Mouse (Mus musculus) liver, embryonic 12.5 days (tissue): Measurements from ENCODE around the gene Echdc3. TPM values are rescaled to one million over a fixed set of nuclear protein-coding genes. Genes with fewer than 3 reads are reported as not detected.
A peak's percentile ranks its signal among the peaks of the same experiment; 100 is the strongest.

Experiments
- ATAC-seq: fragments of 200-750 bp; cut with Nextera tagmentation; 2 replicates; pipeline ENCODE4 v1.8.0; 2017; ENCODE audit warnings: moderate number of reproducible peaks, mild to moderate bottlenecking, moderate library complexity
- H3K27ac ChIP-seq: fragments of 300-500 bp; sonication (generic); 2 replicates; pipeline ENCODE4 v1.5.1; 2016; ENCODE audit warnings: mild to moderate bottlenecking
- H3K27me3 ChIP-seq: fragments of 300-500 bp; sonication (generic); replicated peaks from 2 replicates; pipeline ENCODE4 v1.6.1; 2016; ENCODE audit warnings: mild to moderate bottlenecking, moderate library complexity
- H3K36me3 ChIP-seq: fragments of 300-500 bp; sonication (generic); 2 replicates; pipeline ENCODE4 v1.6.1; 2016; ENCODE audit warnings: mild to moderate bottlenecking, moderate library complexity
- H3K4me1 ChIP-seq: fragments of 300-500 bp; sonication (generic); 2 replicates; pipeline ENCODE4 v1.6.1; 2016
- H3K4me2 ChIP-seq: fragments of 300-500 bp; sonication (generic); 2 replicates; pipeline ENCODE4 v1.6.1; 2016; ENCODE audit warnings: mild to moderate bottlenecking, moderate library complexity
- H3K4me3 ChIP-seq: fragments of 300-500 bp; sonication (generic); 2 replicates; pipeline ENCODE4 v1.5.1; 2016; ENCODE audit warnings: mild to moderate bottlenecking, moderate library complexity
- H3K9ac ChIP-seq: fragments of 300-500 bp; sonication (generic); 2 replicates; pipeline ENCODE4 v1.6.1; 2016; ENCODE audit warnings: mild to moderate bottlenecking, moderate library complexity
- H3K9me3 ChIP-seq: fragments of 300-500 bp; sonication (generic); replicated peaks from 2 replicates; pipeline ENCODE4 v1.6.1; 2016; ENCODE audit warnings: mild to moderate bottlenecking, moderate library complexity
- WGBS: fragments of 180-500 bp; shearing (Covaris S2); methylation state at CpG from one replicate; pipeline ENCODE4 v1.1.7; 2016; ENCODE audit not compliant: insufficient replicate concordance; 5-methylcytosine and 5-hydroxymethylcytosine counted together
- polyA plus RNA-seq: library from polyadenylated mRNA; unstranded; fragments of >200 nt; fragmentation: Nextera tagmentation; extraction: Ambion mirVana; gene quantifications from 2 replicates; pipeline ENCODE4 v1.2.1, GENCODE M21; 2016

Echdc3 gene
- polyA plus RNA-seq, 1 experiment from 2014 or later, result 4.7 TPM

DNA sequence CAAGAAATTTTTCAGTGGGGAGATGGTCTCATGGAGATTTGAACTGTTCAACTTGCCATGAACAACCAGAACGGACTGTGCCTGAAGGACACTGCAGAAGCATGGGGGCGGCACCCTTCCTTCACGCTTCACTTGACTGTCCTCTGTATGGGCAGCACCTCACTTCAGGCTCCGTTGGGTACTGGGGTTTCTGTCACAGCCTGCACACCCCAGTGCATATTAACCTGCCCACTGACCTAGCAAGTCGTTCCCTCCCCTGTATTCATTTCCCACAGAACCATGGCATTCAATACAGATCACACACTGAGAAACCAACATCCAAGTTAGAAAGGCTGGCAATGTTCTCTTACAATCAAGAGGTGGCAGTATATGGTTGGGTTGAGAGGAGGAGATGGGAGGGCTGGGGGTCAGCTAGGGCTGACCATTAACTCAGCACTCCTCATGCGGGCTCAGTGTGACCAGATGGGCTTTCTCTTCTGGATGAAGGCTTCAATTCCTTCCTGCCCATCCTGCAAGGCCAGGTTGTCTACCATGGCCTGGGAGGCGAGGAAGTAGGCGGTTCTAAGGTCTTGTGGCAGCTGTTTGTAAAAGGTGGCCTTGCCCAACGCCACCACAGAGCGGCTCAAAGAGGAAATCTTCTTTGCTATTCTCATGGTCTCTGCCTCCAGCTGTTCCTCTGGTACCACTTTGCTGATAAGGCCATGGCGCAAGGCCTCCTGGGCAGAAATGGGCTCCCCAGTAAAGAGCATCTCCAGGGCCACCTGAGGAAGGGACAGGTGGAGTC is 23.8 kb downstream of the Echdc3 start:
- no peak for ATAC-seq
- Histone ChIP-seq H3K9ac (no peak overlapping the region), H3K4me1 (no peaks in the 10 kb centered on the region), H3K27me3 (peaks cover 15% of the 10 kb centered on the region; the same call in 1 of the 2 replicates), H3K36me3 (no peaks in the 10 kb centered on the region), H3K4me3 (no peak overlapping the region), H3K27ac (no peak overlapping the region), H3K4me2 (no peak overlapping the region), H3K9me3 (0 out of 2 replicates have a peak, but pooled peaks cover 9% of the 10 kb centered on the region)
- 59% methylated on average over 11 of the region's 11 CpGs for WGBS

GRCm38 (mm10) chr2:6187418-6187817 is 25.4 kb downstream of the Echdc3 start:
- WGBS, result 70% methylated on average over 11 of the region's 11 CpGs
- no peak overlapping the region for H3K4me2 ChIP-seq
- ATAC-seq, result no peak

DNA sequence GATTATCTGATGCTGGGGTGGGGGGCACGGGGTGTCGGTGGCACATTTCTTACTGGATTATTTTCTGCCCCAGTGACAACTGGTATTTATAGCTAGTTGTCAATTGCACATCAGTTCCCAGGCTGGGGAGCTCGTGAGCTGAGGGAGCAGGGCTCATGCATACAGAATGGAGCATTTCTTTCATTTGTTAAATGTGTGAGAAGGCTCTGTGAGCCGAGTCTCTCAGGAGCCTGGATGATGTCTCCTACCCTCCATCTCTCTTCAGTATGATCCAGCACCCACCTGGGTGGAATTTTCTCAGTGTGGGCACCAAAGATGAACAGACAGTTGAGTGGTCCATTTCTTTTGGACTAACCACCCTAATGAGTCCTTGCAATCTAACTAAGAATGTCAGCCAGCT is 25.9 kb downstream of the Echdc3 start:
- Histone ChIP-seq H3K27ac (no peak overlapping the region), H3K9ac (no peak overlapping the region), H3K27me3 (peaks cover 7% of the 10 kb centered on the region; the same call in 1 of the 2 replicates), H3K4me2 (no peak overlapping the region), H3K9me3 (0 out of 2 replicates have a peak, but pooled peaks cover 9% of the 10 kb centered on the region), H3K4me1 (no peaks in the 10 kb centered on the region), H3K4me3 (no peak overlapping the region), H3K36me3 (no peaks in the 10 kb centered on the region)
- ATAC-seq, result no peak
- 40% methylated on average over 4 of the region's 4 CpGs for WGBS

More at GRCm38 (mm10) chr2:6187418-6187817, 25.4 kb downstream of the Echdc3 start:
- H3K4me1 ChIP-seq, result no peaks in the 10 kb centered on the region
- H3K4me3 ChIP-seq, result no peak overlapping the region
- no peaks in the 10 kb centered on the region for H3K36me3 ChIP-seq
- H3K9me3 ChIP-seq, result 0 out of 2 replicates have a peak, but pooled peaks cover 9% of the 10 kb centered on the region
- H3K27ac ChIP-seq, result no peak overlapping the region
- H3K27me3 ChIP-seq, result peaks cover 12% of the 10 kb centered on the region; the same call in 1 of the 2 replicates
- no peak overlapping the region for H3K9ac ChIP-seq

DNA sequence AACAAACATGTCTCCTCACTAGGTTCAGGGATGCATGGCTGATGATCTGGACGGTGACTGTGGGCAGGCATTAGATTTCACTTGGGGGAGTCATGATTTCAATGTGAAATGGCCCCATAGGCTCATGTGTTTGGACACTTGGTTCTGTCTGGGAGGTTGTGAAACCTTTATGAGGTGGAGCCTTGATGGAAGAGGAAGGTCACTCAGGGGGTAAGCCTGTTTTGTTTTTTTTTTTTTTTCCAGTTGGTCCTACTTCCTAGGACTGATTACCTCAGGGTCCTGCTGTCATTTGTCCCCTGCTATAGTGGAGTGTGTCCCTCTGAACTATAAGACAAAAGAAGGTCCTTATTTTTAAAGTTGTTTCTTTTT is 33.1 kb downstream of the Echdc3 start:
- peaks cover 11% of the 10 kb centered on the region for H3K27me3 ChIP-seq
- no peak overlapping the region for H3K27ac ChIP-seq
- H3K4me1 ChIP-seq, result no peaks in the 10 kb centered on the region
- 64% methylated on average over 1 of the region's 1 CpGs for WGBS
- no peak for ATAC-seq
- H3K9me3 ChIP-seq, result 0 out of 2 replicates have a peak, but pooled peaks cover 3% of the 10 kb centered on the region
- no peaks in the 10 kb centered on the region for H3K36me3 ChIP-seq
- H3K4me2 ChIP-seq, result no peak overlapping the region
- no peak overlapping the region for H3K9ac ChIP-seq
- no peak overlapping the region for H3K4me3 ChIP-seq

DNA sequence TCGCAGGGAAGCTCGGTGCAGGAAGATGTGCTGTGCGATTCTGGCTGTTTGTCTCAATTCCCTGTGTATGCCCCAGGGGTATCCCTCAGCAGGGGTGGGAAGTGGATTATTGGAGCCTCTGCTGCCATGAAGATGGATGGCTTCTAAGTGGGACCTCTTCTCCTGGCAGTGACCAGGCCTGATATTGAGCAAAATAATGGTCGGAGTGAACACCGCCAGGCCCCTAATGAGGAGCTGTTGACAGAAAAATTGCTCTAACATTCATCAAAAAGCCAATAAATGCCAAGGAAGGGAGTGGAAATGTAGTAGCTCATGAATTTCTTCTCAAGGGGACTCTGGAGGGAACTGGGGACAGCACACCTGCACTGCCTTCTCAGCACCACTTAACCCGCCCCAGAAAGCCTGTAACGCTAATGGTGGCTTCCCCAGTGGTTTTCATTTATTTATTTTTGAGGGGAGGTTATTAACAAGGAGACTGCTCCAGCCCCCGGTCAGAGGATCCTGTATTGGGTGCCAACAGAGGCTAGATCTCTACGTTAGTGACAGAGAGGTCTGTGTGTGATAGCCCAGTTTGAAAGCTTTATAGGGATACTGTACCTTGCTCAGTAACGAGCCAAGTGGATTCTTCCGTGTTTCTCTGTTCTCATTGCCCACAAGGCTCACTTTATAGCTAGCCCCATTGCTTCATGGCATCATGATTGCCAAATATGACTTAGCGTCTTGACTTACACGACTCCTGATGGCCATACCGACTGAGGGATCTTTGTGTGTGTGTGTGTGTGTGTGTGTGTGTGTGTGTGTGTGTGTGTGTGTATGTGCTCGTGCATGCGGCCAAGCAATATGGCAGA is 33.7 kb downstream of the Echdc3 start:
- Histone ChIP-seq H3K4me3 (no peak overlapping the region), H3K9ac (no peak overlapping the region), H3K27ac (no peak overlapping the region), H3K27me3 (peaks cover 11% of the 10 kb centered on the region), H3K4me1 (no peaks in the 10 kb centered on the region), H3K4me2 (no peak overlapping the region), H3K36me3 (no peaks in the 10 kb centered on the region), H3K9me3 (no peaks in the 10 kb centered on the region)
- 78% methylated on average over 16 of the region's 16 CpGs for WGBS
- ATAC-seq, result no peak

DNA sequence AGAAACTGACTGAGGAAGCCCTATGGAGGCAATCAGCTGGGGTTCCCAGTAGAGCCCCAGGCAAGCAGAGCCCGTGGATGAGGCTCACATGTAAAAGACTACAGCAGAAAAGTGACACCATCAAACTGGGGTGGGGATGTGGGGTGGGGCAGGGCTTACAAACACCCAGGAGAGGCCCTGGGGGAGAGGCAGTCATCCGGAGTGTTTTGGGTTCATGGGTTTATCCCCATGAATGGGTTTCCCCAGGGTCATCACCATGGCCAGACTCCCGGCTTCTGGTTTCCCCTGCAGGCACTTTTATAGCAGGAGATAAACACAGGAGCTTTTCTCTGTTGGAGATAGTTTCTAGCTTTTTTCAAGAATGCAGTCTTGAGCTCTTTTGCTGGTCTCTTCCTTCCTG is 39.8 kb downstream of the Echdc3 start:
- no peak overlapping the region for H3K4me3 ChIP-seq
- no peaks in the 10 kb centered on the region for H3K4me1 ChIP-seq
- H3K9me3 ChIP-seq, result no peaks in the 10 kb centered on the region
- H3K4me2 ChIP-seq, result no peak overlapping the region
- H3K27me3 ChIP-seq, result peaks cover 8% of the 10 kb centered on the region
- 56% methylated on average over 3 of the region's 3 CpGs for WGBS
- H3K36me3 ChIP-seq, result no peaks in the 10 kb centered on the region
- H3K27ac ChIP-seq, result no peak overlapping the region
- H3K9ac ChIP-seq, result no peak overlapping the region
- ATAC-seq, result no peak

GRCm38 (mm10) chr2:6168560-6168959 is 44.3 kb downstream of the Echdc3 start:
- Histone ChIP-seq H3K9me3 (no peaks in the 10 kb centered on the region), H3K27ac (no peak overlapping the region), H3K9ac (no peak overlapping the region), H3K4me3 (no peak overlapping the region), H3K4me1 (no peaks in the 10 kb centered on the region), H3K27me3 (no peaks in the 10 kb centered on the region; the same call in 1 of the 2 replicates), H3K36me3 (no peaks in the 10 kb centered on the region), H3K4me2 (no peak overlapping the region)
- ATAC-seq, result no peak
- WGBS, result 61% methylated on average over 2 of the region's 2 CpGs

DNA sequence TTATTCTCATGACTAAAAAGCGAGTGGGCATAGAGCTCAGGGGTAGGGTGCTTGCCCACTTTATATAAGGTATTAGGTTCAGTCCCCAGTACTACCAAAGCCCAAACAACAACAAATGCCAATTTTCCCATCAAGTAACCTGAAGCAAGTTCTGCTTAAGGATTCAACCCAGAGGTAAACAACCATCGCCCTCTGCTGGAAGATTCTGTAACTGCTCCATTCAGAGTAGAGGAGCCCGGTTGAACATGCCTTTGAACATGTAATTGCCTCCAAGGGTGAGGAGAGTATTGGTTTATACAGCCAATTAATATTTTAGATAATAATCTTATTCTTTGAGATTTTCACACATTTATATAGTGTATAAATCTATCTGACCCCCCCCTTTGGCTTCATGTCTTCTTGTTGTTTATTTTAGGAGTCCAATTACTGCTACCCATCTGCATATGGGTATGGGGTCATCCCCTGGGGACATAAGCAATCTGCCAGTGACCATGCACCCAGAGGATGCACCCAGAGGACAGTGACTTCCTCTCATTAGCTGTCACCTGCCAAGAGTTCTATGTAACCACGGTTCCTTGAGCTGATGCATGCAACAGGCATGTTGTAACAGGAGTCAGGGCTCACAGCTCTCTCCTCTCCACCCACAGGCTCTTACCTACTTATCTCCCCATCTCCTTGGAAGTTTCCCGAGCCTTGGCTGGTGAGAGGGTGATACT is 44.8 kb downstream of the Echdc3 start:
- no peak; the same call in 1 of the 2 replicates for ATAC-seq

GRCm38 (mm10) chr2:6165771-6166170 is 47.1 kb downstream of the Echdc3 start:
- no peaks in the 10 kb centered on the region for H3K36me3 ChIP-seq
- peaks cover 11% of the 10 kb centered on the region; the same call in 1 of the 2 replicates for H3K4me1 ChIP-seq
- H3K9ac ChIP-seq, result no peak overlapping the region
- no peaks in the 10 kb centered on the region for H3K9me3 ChIP-seq
- H3K4me3 ChIP-seq, result no peak overlapping the region
- H3K4me2 ChIP-seq, result no peak overlapping the region
- 57% methylated on average over 6 of the region's 6 CpGs for WGBS
- ATAC-seq, result no peak
- H3K27ac ChIP-seq, result no peak overlapping the region
- no peaks in the 10 kb centered on the region; the same call in 1 of the 2 replicates for H3K27me3 ChIP-seq

More for the DNA sequence above, 44.8 kb downstream of the Echdc3 start:
- H3K9me3 ChIP-seq, result no peaks in the 10 kb centered on the region
- no peaks in the 10 kb centered on the region; the same call in 1 of the 2 replicates for H3K27me3 ChIP-seq
- H3K4me3 ChIP-seq, result no peak overlapping the region
- H3K4me2 ChIP-seq, result no peak overlapping the region
- WGBS, result 17% methylated on average over 5 of the region's 5 CpGs
- H3K9ac ChIP-seq, result no peak overlapping the region
- no peaks in the 10 kb centered on the region for H3K36me3 ChIP-seq
- H3K4me1 ChIP-seq, result peaks cover 3% of the 10 kb centered on the region; the same call in 1 of the 2 replicates
- H3K27ac ChIP-seq, result no peak overlapping the region

DNA sequence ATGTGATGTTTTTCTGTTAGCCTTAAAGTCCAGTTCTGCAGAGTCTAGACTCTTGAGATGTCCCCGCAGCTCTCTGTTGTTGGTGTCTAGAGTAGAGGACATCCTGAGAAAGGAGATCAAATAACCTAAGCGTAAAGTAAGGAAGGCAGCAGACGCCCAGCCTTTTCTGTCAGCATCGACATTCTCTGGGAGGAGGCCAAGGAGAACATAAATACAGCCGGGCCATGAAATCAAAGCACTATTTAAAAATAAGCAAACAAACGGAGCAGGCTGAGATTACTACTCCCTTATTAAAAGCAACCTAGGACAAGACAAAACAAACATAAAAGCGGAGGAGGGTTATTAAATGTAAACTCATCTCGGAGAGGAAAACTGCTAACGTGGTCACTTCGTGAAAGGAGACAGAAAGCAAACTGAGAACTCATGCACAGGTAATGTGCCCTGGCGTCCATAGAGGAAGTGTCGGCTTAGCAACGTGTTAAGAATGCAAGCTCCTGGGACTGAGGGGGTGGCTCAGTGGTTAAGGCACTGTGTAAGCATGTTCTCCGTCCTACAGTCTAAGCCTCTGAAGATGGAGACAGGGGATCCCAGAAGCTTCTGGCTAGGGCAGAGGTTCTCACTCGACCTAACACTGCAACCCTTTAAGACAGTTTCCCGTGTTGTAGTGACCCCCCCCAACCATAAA is 48.1 kb downstream of the Echdc3 start:
- H3K4me2 ChIP-seq, result no peak overlapping the region
- H3K27ac ChIP-seq, result no peak overlapping the region
- WGBS, result 68% methylated on average over 16 of the region's 16 CpGs
- H3K9ac ChIP-seq, result no peak overlapping the region
- H3K4me3 ChIP-seq, result no peak overlapping the region
- ATAC-seq, result no peak
- H3K9me3 ChIP-seq, result no peaks in the 10 kb centered on the region
- H3K36me3 ChIP-seq, result no peaks in the 10 kb centered on the region
- no peaks in the 10 kb centered on the region; the same call in 1 of the 2 replicates for H3K27me3 ChIP-seq
- peaks cover 21% of the 10 kb centered on the region for H3K4me1 ChIP-seq

DNA sequence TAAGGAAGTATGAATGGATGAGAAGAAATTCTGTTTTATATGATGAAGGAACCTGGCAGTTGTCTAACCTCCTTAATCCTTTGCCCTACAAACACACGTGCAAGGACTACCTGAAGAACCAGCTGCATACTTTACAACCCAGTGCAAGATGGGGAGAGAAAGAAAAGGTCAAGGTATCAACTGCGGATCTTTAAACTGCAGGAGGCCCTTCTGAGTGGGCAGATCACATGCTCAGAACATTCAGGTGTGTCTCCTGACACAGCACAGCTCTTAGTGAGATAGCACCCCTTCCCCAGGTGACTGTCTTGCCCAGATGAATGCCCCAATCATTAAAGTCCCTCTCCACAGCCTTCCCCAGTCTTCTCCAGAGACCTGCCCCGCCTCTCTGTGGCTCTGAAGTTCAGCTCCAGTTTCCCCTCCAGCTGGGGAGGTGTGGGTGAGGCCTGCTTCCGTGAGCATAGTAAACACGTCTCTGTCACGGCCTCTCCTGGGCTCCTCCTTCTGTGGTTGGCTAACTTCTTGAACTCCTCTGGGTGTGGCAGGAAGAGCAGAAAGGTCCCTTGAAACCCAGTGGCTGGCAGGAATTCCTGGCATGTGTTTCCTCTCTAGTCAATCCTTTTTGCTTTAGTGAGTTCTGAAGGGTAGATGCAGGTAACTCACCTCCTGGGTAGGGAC is 50.3 kb downstream of the Echdc3 start:
- Histone ChIP-seq H3K4me3 (no peak overlapping the region), H3K9ac (no peak overlapping the region), H3K4me2 (no peak overlapping the region), H3K36me3 (no peaks in the 10 kb centered on the region), H3K4me1 (peaks cover 29% of the 10 kb centered on the region), H3K9me3 (no peaks in the 10 kb centered on the region), H3K27ac (no peak overlapping the region), H3K27me3 (no peaks in the 10 kb centered on the region; the same call in 1 of the 2 replicates)
- ATAC-seq, result peak; percentile 30; the same call in 1 of the 2 replicates
- WGBS, result 24% methylated on average over 6 of the region's 6 CpGs
